Mouse (Mus musculus) bone marrow macrophage, adult 2 months (primary cell): Measurements from ENCODE around the gene Cd200r1.

Experiments
- CTCF ChIP-seq: IDR thresholded peaks from 2 replicates; pipeline ENCODE4 v1.5.1; 2012; ENCODE audit warnings: low read depth, mild to moderate bottlenecking, low read length, moderate library complexity
- POLR2A ChIP-seq: IDR thresholded peaks from 2 replicates; pipeline ENCODE4 v1.6.1; 2012; ENCODE audit warnings: mild to moderate bottlenecking, low read depth, low read length, borderline replicate concordance

DNA sequence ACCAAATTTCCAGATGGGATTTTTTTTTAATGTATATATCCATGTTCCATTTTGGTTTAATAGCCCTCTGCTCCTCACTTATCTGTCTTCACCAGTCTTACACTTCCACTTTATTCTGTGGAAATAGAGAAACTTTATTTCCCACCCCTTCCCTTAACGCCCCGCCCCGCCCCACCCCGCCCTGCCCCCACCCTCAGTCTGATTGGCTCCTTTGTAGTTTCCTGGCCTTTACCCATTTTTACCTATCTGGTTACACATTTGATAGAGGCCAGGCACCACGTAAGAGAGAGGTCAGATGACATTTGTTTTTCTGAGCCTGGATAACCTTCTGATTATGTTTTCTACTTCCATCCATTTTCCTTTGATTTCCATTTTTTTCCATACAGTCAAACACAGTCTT lies 14.0 kb downstream of the Cd200r1 start:
- TF ChIP-seq CTCF, result no peak
- no peak for TF ChIP-seq POLR2A
